In genomic region chr10:41809080-41809770, GRCm38 (mm10) we compare ENCODE assay signal across 8 mouse cellular contexts. TPM values are rescaled to one million over a fixed set of nuclear protein-coding genes. Genes with fewer than 3 reads are reported as not detected.
DNase-seq lines count a peak whose midpoint lies in the region; ATAC-seq and TF ChIP-seq lines count a peak whose summit lies in the region.

No protein-coding gene starts in this region.

- peaks cover 22% of the 10 kb centered on the region for H3K4me1 ChIP-seq in kidney, embryonic 15.5 days
- H3K4me1 ChIP-seq in olfactory bulb, adult 2 months (ENCODE audit: control insufficient read depth, insufficient read depth, low read length): peaks cover 2% of the 10 kb centered on the region; the same call in 1 of the 2 replicates

- H3K27ac ChIP-seq in kidney, embryonic 15.5 days: peak overlapping the region; percentile 95
- H3K27ac ChIP-seq in olfactory bulb, adult 2 months (ENCODE audit: insufficient read depth, low read depth, low read length): peak overlapping the region; percentile 96

- no peak for TF ChIP-seq CTCF in olfactory bulb, adult 2 months (IDR thresholded peaks at IDR 0.05; ENCODE audit: insufficient read depth, low read depth, low read length)

- peak; percentile 10; the same call in 1 of the 2 replicates for TF ChIP-seq POLR2A in olfactory bulb, adult 2 months (IDR thresholded peaks at IDR 0.05; ENCODE audit: insufficient read depth, low read depth, low read length)

- 3% methylated on average over 25 of the region's 25 CpGs for WGBS in kidney, embryonic 15.5 days
- 3% methylated on average over 25 of the region's 25 CpGs for WGBS in olfactory bulb, adult 2 months

- H3K27me3 ChIP-seq in kidney, embryonic 15.5 days: no peaks in the 10 kb centered on the region

- DNase-seq in R1 (ENCODE audit: low read depth, low spot score): peak; percentile 97
- DNase-seq in embryo, embryonic 11.5 days (ENCODE audit: low read depth, low spot score): peak; percentile 82
- peak; percentile 33 to 82 for DNase-seq in gastrocnemius, postnatal 4 days (ENCODE audit: low spot score in 2 of 2)
- peak; percentile 88 to 91 for DNase-seq in lung, adult 18-20 months
- no peak for DNase-seq in T-cell, adult 2 months (ENCODE audit: low spot score)

- no peaks in the 10 kb centered on the region for H3K9me3 ChIP-seq in kidney, embryonic 15.5 days (replicated peaks)

- no peaks in the 10 kb centered on the region for H3K36me3 ChIP-seq in kidney, embryonic 15.5 days

- peak overlapping the region; percentile 85 for H3K4me2 ChIP-seq in kidney, embryonic 15.5 days

- peak; percentile 80 for ATAC-seq in CD4-positive, CD25-positive, alpha-beta regulatory T cell, adult 4 months
- peak; percentile 77 for ATAC-seq in kidney, embryonic 15.5 days (replicated peaks; ENCODE audit: low FRiP score)

- peak overlapping the region; percentile 64 for H3K9ac ChIP-seq in kidney, embryonic 15.5 days

- peak overlapping the region; percentile 63 for H3K4me3 ChIP-seq in kidney, embryonic 15.5 days (replicated peaks)
- H3K4me3 ChIP-seq in olfactory bulb, adult 2 months (ENCODE audit: insufficient read depth, low read depth, low read length): peak overlapping the region; percentile 71

RNA-seq across cellular contexts. Expression of gene Cep57l1, which starts 0.4 kb away (rescaled TPM):
- polyA plus RNA-seq in CD4-positive, CD25-positive, alpha-beta regulatory T cell, adult 4 months (2017; shearing (Covaris generic)): 10 to 100 TPM; 22.2 to 27.1 TPM
- total RNA-seq in gastrocnemius, postnatal 4 days (2021): 1 to 10 TPM; 5.4 to 6.5 TPM
- 22.5 and 24.8 TPM in 2 replicates for polyA plus RNA-seq in kidney, embryonic 15.5 days (2015; fragmentation: Nextera tagmentation; extraction: Ambion mirVana)
- polyA plus RNA-seq in olfactory bulb, adult 2 months (2012; ENCODE audit: insufficient read depth, insufficient read length, low replicate concordance, missing spikeins): not detected in 2 replicates

RNA-seq across cellular contexts. Expression of gene Sesn1, which starts 0.5 kb away (rescaled TPM):
- 100 to 1,000 TPM; 117 to 130 TPM for polyA plus RNA-seq in CD4-positive, CD25-positive, alpha-beta regulatory T cell, adult 4 months (2017; shearing (Covaris generic))
- total RNA-seq in gastrocnemius, postnatal 4 days (2021): 10 to 100 TPM; 60.4 to 66.3 TPM
- polyA plus RNA-seq in kidney, embryonic 15.5 days (2015; fragmentation: Nextera tagmentation; extraction: Ambion mirVana): 34.3 and 35.1 TPM in 2 replicates
- 184 TPM in 1 of 2 replicates, not detected in the other for polyA plus RNA-seq in olfactory bulb, adult 2 months (2012; ENCODE audit: insufficient read depth, insufficient read length, low replicate concordance, missing spikeins)

Comparison
In these comparisons a context has a peak if more than half of its experiments do, and no peak if none do; other contexts are left out.
1. RNA of gene Cep57l1, which starts 0.4 kb away (polyA plus RNA-seq): 22.2 to 27.1 TPM in CD4-positive, CD25-positive, alpha-beta regulatory T cell, adult 4 months and 22.5 to 24.8 TPM in kidney, embryonic 15.5 days; not detected in olfactory bulb, adult 2 months; every median in the first group is over 10 times any median in the second.